Mouse (Mus musculus): ENCODE results near the gene Eddm3b. TPM values are rescaled to one million over a fixed set of nuclear protein-coding genes. Genes with fewer than 3 reads are reported as not detected.

The Eddm3b gene
- total RNA-seq (2021), result not detected
- long read RNA-seq, experiment 1, result 0 reads
- long read RNA-seq, experiment 2, result 0 reads

DNA sequence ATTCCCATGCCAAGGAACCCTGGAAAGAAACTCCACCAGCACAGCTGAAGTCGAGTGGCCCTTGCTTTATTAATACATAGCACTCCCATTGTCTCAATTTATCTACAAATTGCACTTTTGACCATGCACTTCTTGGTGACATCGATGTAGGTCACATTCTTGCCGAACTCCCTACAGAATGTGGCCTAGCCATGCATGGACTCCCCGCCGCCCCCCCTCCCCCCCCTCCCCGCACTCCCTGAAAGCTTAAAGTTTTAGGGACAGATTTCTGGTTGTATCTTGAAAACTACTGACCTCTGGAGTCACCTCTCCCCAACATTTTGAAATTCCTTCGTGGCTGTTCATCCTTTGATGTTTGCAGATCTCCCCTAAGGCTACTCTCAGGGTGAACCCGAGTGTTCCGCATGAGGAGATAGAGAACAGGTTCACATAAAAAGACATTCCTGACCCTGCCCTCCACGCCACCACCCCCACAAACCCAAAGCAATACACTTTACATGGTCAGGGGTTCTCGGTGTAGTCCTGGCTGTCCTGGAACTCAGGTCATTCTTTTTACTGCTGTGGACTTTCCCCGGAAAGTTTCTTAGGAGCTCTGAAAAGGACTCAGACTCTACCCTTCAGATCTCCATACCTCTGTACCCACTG is at the start of gene Eddm3b:
Eddm3b (plus strand) TSS at position 511 of the 645 bp plus-strand sequence.
- DNase-seq (ENCODE audit: low spot score in 2 of 2), result no peak

GRCm38 (mm10) chr14:51068956-51069355 is 45.3 kb upstream of the Eddm3b start:
- no peak for DNase-seq (ENCODE audit: low spot score in 2 of 2)

DNA sequence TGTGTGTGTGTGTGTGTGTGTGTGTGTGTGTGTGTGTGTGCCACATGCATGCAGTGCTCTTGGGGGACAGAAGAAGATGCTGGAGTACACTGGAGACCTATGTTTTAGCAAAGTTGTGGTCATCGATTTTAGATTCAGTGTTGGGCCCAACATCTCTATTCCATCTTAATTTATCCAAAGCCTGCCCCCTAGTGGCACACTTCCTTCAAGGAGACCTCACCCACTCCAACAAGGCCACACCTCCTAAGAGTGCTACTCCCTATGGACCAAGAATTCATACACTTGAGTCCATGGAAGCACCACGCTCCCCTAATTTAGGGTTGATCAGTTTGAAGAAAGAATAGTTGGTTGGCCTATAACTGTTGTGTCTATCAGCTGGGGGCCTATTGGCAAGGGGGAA is 44.6 kb upstream of the Eddm3b start:
- no peak for DNase-seq (ENCODE audit: low spot score in 2 of 2)

DNA sequence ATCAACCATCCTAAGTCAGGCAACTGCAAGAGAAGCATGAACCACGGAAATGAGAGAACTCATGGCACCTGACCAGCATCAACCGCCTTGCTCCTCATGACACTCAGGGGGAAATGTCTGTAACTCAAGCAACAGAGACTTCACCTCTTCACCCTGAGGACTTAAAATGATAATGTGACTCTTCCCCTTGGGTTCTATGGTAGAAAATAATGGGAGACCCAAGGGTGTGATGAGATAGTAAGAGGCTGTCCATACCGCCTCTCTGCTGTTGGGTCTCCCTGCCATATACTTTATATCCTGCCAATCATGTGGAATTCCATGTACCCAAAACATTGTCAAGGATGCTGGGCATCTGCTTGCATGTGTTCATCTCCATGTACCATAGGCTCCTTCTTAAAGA is 39.9 kb upstream of the Eddm3b start, which contains the start of gene Olfr750:
Olfr750 (minus strand) TSS at position 101 of the 400 bp plus-strand sequence.
- DNase-seq (ENCODE audit: low spot score in 2 of 2), result no peak

DNA sequence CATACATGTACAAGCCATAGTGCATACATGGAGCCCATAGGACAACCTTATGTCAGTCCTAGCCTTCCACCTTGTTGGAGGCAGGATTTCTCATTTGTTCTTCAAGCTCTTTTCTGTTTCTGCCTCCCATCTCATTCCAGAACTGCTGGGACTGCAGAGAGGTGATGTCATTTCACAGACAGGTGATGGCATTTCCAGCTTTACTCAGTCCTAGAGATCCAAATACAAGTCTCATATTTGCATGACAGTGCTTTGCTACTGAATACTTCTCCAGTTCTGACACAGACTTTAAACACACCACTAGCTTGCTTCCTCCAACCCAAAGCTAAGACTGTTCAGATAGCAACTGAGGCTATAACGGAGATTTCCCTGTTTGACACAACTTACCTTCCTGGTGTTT is 35.0 kb upstream of the Eddm3b start:
- no peak for DNase-seq (ENCODE audit: low spot score in 2 of 2)

- DNase-seq (ENCODE audit: low spot score in 2 of 2), result no peak
These were observed 33.2 kb upstream of the Eddm3b start for GRCm38 (mm10) chr14:51081035-51081434.

- peak; percentile 37 to 65 for DNase-seq (ENCODE audit: low spot score in 2 of 2)
These were observed 31.3 kb upstream of the Eddm3b start for GRCm38 (mm10) chr14:51082599-51083581.

DNA sequence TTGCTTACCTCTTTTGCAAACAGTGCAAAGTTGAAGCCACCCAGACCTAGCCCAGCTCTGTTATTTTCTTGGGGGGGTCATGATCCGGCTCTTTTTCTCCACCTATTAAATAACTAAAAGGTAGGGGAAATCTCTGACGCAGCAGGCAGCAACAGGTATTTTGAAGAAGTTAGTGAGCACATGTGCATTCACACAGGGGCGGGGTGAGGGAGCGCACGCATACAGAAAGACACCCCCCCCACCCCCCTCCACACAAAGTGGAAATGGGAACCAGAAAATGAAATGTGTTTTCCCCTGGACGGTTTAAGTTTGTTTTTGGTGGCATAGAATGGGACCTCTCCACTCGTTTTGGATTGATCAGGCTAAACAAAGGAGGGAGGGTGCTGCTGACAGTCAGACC is 30.4 kb upstream of the Eddm3b start:
- no peak for DNase-seq (ENCODE audit: low spot score in 2 of 2)

DNA sequence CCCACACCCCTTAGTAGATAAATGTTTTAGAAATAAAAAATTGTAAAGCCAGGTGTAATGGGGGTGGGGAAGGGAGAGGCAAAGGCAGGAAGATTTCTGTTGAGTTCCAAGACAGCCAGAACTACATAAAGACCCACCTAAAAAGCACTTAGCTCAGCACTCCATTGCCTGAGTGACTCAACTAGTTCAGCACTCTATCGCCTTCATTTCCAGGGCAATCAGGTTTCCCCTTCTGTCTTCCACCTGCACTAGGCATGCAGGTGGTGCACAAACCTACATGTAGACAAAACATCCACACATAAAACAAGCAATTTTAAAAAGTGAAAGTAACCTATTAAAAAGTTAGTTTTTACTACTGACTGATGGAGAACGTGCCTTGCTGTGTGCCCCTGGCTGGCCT is 29.1 kb upstream of the Eddm3b start:
- no peak for DNase-seq (ENCODE audit: low spot score in 2 of 2)

- DNase-seq (ENCODE audit: low spot score in 2 of 2), result no peak
These were observed 28.3 kb upstream of the Eddm3b start for GRCm38 (mm10) chr14:51085911-51086310.

DNA sequence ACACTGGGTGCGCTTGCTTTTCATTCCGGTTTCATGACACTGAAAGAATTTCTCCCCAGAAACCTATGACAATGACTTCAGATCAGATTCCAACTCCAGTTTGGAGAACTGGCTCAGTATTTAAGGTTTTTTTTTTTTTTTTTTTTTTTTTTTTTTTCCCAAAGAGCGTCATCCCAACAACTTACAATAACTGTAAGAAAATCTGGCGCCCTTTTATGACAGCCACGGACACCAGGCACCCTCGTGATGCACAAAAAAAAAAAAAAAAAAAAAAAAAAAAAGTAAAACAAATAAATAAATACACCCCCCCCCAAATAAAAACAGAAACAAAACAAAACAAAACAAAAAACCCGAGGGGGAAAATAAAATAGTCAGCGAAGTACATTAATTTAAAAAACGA is 26.5 kb upstream of the Eddm3b start:
- no peak for DNase-seq (ENCODE audit: low spot score in 2 of 2)

- DNase-seq (ENCODE audit: low spot score in 2 of 2), result peak; percentile 84 to 93
These were observed 25.9 kb upstream of the Eddm3b start for GRCm38 (mm10) chr14:51088166-51088969.

GRCm38 (mm10) chr14:51088970-51089673 is 25.1 kb upstream of the Eddm3b start:
- DNase-seq (ENCODE audit: low spot score in 2 of 2), result peak; percentile 99

- no peak for DNase-seq (ENCODE audit: low spot score in 2 of 2)
These were observed 24.6 kb upstream of the Eddm3b start for GRCm38 (mm10) chr14:51089674-51090076.

GRCm38 (mm10) chr14:51090077-51090781 is 24.0 kb upstream of the Eddm3b start:
- peak; percentile 90 to 92 for DNase-seq (ENCODE audit: low spot score in 2 of 2)

DNA sequence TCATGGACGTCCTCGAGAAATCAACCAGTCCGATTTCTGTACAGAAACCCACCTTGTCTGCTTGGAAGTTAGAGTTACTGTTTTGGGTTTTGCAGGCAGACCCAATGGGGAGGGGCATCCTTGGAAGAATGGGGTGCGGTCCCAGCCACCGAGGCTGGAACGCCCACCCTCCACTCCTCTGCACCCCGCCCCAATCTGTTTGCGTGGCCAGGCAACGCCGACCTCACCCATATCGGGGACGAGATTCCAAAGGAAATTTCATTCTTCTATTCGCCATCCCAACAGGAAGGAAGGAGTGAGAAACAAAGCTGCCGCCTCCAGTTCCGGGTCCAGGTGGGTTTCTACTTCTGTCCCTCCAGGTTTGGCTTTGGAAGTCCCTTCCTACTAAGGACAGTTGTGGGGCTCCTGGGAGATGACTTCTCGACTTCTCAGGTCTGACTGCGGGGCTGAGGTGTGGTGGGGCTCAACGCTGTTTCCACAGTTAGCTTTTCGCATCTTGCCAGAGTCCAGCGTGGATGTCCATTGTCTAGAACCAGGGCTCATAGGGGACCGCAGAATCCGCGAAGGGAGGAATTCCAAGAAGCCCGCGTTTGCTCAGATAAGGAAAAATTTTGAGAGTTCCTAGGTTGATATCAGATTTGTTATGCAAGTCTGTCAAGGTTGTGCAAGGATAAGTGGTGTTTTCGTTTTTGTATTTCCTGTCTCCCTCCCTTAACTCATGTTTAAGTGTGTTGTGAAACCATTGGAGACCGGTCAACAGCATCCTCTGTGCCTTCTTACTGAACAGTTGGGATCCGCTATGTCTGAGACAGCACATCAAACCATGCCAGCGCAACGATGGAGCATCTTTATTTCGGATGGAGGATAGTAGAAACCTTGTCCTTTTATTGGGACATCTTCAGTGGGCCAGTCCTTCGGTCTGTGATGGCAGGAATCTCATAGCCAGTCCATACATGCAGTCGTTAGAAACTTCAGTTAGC is 23.0 kb upstream of the Eddm3b start, which contains the start of the genes Rnase4 and Ang:
Rnase4 (plus strand) TSS at position 157 of the 980 bp plus-strand sequence.
Ang (plus strand) TSS at position 230 of the 980 bp plus-strand sequence.
- peak in 1 of 2 experiments; percentile 34 for DNase-seq (ENCODE audit: low spot score in 2 of 2)

DNA sequence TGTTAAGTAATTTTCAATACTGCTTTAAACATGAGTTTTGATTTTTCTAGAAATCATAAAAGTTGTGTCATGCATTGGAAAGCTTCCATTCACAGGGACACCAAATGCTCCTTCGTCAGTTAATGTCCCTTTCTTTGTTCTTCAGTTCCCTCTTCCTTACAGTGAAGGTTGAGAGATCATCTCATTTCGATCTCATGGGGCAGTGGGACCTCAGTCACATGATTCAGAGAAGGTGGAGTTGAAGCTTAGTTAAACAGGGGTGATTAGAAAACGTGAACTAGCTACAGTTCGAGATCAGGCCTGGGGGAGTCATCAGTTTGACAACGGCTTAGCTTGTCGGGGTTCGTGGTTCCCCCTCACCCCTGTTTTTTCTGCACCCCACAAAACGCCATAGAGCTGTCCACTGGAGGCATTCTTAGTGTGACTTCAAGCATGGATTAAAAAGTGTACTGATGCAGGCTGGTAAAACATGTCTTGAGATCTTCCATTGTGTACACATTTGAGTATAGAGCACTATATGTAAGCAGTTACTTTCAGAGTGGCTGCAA is 22.1 kb upstream of the Eddm3b start:
- DNase-seq (ENCODE audit: low spot score in 2 of 2), result peak in 1 of 2 experiments; percentile 14

GRCm38 (mm10) chr14:51093496-51093895 is 20.7 kb upstream of the Eddm3b start:
- no peak for DNase-seq (ENCODE audit: low spot score in 2 of 2)

All from layer of hippocampus, postnatal 14 days (tissue).